Mouse (Mus musculus): ENCODE results near the gene Hoxa3. TPM values are rescaled to one million over a fixed set of nuclear protein-coding genes. Genes with fewer than 3 reads are reported as not detected.

The Hoxa3 gene
- polyA plus RNA-seq, 1 experiment from 2014 or later = 2.2 TPM

DNA sequence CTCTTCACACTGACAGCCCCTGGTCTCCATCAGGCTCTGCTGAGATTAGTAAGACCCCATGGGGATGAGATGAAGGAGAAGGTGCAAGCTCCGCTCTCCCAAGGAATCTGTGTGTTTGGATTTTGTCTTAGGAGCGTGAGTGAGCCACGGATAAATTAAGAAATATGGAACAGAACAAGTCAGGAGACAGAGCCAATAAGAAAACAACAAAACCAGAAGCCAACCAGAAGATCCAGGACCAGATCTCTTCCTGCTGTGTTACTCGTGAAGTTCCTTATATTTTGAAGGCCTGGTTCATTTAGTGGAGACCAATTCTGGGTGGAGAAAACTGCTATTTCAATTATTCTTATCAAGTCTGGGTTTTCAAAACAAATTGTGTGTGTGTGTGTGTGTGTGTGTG lies 61.6 kb downstream of the Hoxa3 start:
- no peak overlapping the region for H3K4me2 ChIP-seq
- H3K27ac ChIP-seq (ENCODE audit: low read depth, low read length) = no peak overlapping the region
- H3K4me3 ChIP-seq (ENCODE audit: low read depth, low read length) = no peak overlapping the region
- no peaks in the 10 kb centered on the region for H3K36me3 ChIP-seq (ENCODE audit: control insufficient read depth, insufficient read depth, low read length)
- 16% methylated on average over 4 of the region's 4 CpGs for WGBS (ENCODE audit: insufficient replicate concordance)
- H3K4me1 ChIP-seq (ENCODE audit: control insufficient read depth, insufficient read depth, low read length) = no peaks in the 10 kb centered on the region
- no peak for ATAC-seq (replicated peaks; ENCODE audit: insufficient number of reproducible peaks, low FRiP score, low TSS enrichment)
- no peak overlapping the region for H3K9ac ChIP-seq (ENCODE audit: low read depth, low read length)
- no peaks in the 10 kb centered on the region for H3K9me3 ChIP-seq (replicated peaks; ENCODE audit: control insufficient read depth, low read length)
- peaks cover 83% of the 10 kb centered on the region for H3K27me3 ChIP-seq (ENCODE audit: control insufficient read depth, insufficient read depth, low read length)

DNA sequence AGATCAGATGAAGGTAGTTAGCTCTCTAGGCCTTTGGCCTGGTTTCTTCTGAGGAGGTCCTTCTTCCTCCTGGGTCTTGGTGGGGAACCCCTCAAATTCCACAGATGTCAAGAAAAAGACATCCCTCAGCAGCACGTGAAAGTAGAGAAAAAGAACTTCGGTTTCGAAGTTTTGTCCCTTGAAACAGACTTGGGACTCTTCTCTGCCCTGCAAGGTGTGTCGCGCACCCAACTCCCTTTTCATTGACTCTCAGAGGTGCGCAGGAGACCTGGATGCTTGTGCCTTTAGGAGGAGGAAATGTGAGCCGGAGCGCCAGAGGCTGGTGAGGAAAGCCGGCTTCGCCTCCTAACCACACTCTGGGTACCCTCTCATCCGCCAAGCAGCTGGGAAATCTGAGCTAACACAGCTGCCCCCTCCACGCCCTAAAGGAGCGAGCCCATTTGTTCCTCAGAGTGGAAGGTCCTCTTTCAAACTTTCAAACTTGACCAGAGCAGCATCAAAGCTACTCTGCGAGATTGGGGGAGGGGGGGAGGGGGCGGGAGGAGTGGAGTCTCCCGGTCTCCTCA lies 62.7 kb downstream of the Hoxa3 start:
- Histone ChIP-seq H3K9ac (ENCODE audit: low read depth, low read length) (no peak overlapping the region), H3K4me2 (no peak overlapping the region), H3K27ac (ENCODE audit: low read depth, low read length) (no peak overlapping the region), H3K36me3 (ENCODE audit: control insufficient read depth, insufficient read depth, low read length) (no peaks in the 10 kb centered on the region), H3K4me1 (ENCODE audit: control insufficient read depth, insufficient read depth, low read length) (no peaks in the 10 kb centered on the region), H3K9me3 (replicated peaks; ENCODE audit: control insufficient read depth, low read length) (no peaks in the 10 kb centered on the region), H3K27me3 (ENCODE audit: control insufficient read depth, insufficient read depth, low read length) (peaks cover 77% of the 10 kb centered on the region), H3K4me3 (ENCODE audit: low read depth, low read length) (no peak overlapping the region)
- WGBS (ENCODE audit: insufficient replicate concordance) = 5% methylated on average over 16 of the region's 16 CpGs
- ATAC-seq (replicated peaks; ENCODE audit: insufficient number of reproducible peaks, low FRiP score, low TSS enrichment) = no peak

DNA sequence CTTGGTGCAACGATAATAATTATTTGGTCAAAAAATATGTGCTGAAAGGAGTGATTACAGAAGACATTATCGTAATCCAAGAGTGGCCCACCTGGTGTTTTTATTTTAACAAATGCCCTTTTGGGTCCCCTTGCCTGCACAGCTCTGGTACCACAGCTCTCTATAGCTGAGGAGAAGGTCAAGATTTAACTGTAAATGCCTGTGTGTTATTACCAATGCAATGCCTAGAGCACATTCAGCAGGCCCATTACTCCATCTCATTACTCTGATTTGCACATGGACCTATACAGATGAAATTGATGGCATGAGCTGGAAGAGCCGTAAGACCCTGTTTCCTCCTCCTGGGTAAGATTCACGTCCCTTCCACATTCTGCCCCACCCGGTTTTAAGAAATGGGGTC lies 74.0 kb downstream of the Hoxa3 start:
- Histone ChIP-seq H3K4me1 (ENCODE audit: control insufficient read depth, insufficient read depth, low read length) (no peaks in the 10 kb centered on the region), H3K4me2 (no peak overlapping the region), H3K4me3 (ENCODE audit: low read depth, low read length) (no peak overlapping the region), H3K27ac (ENCODE audit: low read depth, low read length) (no peak overlapping the region), H3K36me3 (ENCODE audit: control insufficient read depth, insufficient read depth, low read length) (no peaks in the 10 kb centered on the region), H3K9ac (ENCODE audit: low read depth, low read length) (no peak overlapping the region), H3K9me3 (replicated peaks; ENCODE audit: control insufficient read depth, low read length) (no peaks in the 10 kb centered on the region), H3K27me3 (ENCODE audit: control insufficient read depth, insufficient read depth, low read length) (no peaks in the 10 kb centered on the region)
- 84% methylated on average over 5 of the region's 5 CpGs for WGBS (ENCODE audit: insufficient replicate concordance)
- no peak for ATAC-seq (replicated peaks; ENCODE audit: insufficient number of reproducible peaks, low FRiP score, low TSS enrichment)

DNA sequence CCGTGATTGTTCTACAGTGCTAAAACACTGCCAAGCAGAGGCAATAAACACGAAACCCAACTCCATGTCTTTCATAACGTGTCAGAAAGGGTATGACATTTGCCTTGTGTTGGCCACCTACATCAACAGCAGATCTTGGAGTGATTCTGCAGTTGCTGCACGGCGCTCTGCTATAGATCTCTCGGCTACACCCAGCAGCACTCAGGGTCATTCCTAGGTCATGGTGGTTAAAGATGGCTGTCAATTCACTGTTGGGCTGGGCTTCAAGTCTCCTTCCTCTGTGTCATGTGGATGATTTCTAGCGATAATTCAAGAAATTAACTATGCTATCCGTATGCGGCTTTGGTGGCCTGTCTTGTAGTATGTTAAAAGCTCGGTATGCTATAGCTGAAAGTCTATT lies 74.6 kb downstream of the Hoxa3 start:
- H3K36me3 ChIP-seq (ENCODE audit: control insufficient read depth, insufficient read depth, low read length) = no peaks in the 10 kb centered on the region
- no peak overlapping the region for H3K4me3 ChIP-seq (ENCODE audit: low read depth, low read length)
- no peak for ATAC-seq (replicated peaks; ENCODE audit: insufficient number of reproducible peaks, low FRiP score, low TSS enrichment)
- H3K9me3 ChIP-seq (replicated peaks; ENCODE audit: control insufficient read depth, low read length) = no peaks in the 10 kb centered on the region
- peaks cover 4% of the 10 kb centered on the region; the same call in 1 of the 2 replicates for H3K27me3 ChIP-seq (ENCODE audit: control insufficient read depth, insufficient read depth, low read length)
- no peak overlapping the region for H3K4me2 ChIP-seq
- no peaks in the 10 kb centered on the region for H3K4me1 ChIP-seq (ENCODE audit: control insufficient read depth, insufficient read depth, low read length)
- H3K27ac ChIP-seq (ENCODE audit: low read depth, low read length) = no peak overlapping the region
- WGBS (ENCODE audit: insufficient replicate concordance) = 65% methylated on average over 10 of the region's 10 CpGs
- no peak overlapping the region for H3K9ac ChIP-seq (ENCODE audit: low read depth, low read length)

DNA sequence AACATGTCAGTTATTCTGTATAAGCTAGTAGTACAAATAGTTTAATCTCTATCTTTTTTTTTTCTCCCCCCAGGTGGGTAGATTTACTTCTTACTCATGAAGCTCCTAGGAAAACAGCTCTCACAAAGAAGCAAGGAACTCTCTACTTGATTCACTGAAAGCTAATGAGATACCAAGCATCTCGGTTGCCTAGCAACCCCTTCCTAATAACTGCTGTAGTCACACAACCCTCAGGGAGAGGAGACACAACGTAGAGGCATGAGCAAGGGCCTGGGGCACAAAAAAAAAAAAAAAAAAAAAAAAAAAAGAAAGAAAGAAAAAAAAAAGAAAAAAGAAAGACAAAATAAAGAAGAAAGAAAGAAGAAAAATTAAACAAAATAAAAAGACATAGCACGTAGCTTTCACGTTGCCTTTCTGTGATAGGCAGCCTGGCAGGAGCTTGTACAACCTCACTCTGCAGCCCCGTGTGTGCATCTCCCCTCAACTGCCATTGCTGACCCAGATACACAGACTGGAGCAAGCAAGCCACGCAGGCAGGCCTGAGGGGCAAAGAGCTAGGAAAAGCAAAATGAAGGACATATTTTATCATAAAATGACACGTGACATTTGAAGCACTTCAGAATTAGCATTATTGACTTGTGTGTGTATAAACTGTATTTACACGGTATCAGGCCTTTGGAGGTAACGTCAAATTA lies 75.1 kb downstream of the Hoxa3 start:
- Histone ChIP-seq H3K27ac (ENCODE audit: low read depth, low read length) (no peak overlapping the region), H3K36me3 (ENCODE audit: control insufficient read depth, insufficient read depth, low read length) (no peaks in the 10 kb centered on the region), H3K4me3 (ENCODE audit: low read depth, low read length) (no peak overlapping the region), H3K9me3 (replicated peaks; ENCODE audit: control insufficient read depth, low read length) (no peaks in the 10 kb centered on the region), H3K9ac (ENCODE audit: low read depth, low read length) (no peak overlapping the region), H3K4me2 (no peak overlapping the region), H3K27me3 (ENCODE audit: control insufficient read depth, insufficient read depth, low read length) (peaks cover 8% of the 10 kb centered on the region), H3K4me1 (ENCODE audit: control insufficient read depth, insufficient read depth, low read length) (no peaks in the 10 kb centered on the region)
- 70% methylated on average over 9 of the region's 9 CpGs for WGBS (ENCODE audit: insufficient replicate concordance)
- no peak for ATAC-seq (replicated peaks; ENCODE audit: insufficient number of reproducible peaks, low FRiP score, low TSS enrichment)

DNA sequence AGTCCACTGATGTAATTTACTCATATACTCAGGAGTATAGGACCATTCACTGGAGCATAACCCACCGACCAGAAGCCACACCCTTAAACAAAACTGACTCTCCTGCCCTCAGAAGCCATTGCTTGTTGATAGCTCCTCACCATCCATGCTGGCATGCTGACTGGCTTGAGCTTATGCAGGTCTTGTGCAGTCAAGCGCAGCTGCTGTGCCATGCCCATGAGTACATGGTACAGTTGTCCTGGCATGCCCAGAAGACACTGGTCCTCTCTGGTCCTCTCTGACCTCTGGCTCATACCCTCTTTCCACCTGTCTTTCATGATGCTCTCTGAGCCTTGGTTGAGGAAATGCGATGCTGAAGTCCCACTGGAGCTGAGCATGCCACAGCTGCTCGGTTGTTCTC lies 89.5 kb downstream of the Hoxa3 start:
- H3K4me3 ChIP-seq (ENCODE audit: low read depth, low read length) = no peak overlapping the region
- H3K4me1 ChIP-seq (ENCODE audit: control insufficient read depth, insufficient read depth, low read length) = no peaks in the 10 kb centered on the region
- no peak for ATAC-seq (replicated peaks; ENCODE audit: insufficient number of reproducible peaks, low FRiP score, low TSS enrichment)
- no peak overlapping the region for H3K4me2 ChIP-seq
- no peak overlapping the region for H3K9ac ChIP-seq (ENCODE audit: low read depth, low read length)
- H3K27me3 ChIP-seq (ENCODE audit: control insufficient read depth, insufficient read depth, low read length) = peaks cover 25% of the 10 kb centered on the region
- H3K27ac ChIP-seq (ENCODE audit: low read depth, low read length) = no peak overlapping the region
- no peaks in the 10 kb centered on the region for H3K36me3 ChIP-seq (ENCODE audit: control insufficient read depth, insufficient read depth, low read length)
- 71% methylated on average over 4 of the region's 4 CpGs for WGBS (ENCODE audit: insufficient replicate concordance)
- 0 out of 2 replicates have a peak, but pooled peaks cover 5% of the 10 kb centered on the region for H3K9me3 ChIP-seq (replicated peaks; ENCODE audit: control insufficient read depth, low read length)

DNA sequence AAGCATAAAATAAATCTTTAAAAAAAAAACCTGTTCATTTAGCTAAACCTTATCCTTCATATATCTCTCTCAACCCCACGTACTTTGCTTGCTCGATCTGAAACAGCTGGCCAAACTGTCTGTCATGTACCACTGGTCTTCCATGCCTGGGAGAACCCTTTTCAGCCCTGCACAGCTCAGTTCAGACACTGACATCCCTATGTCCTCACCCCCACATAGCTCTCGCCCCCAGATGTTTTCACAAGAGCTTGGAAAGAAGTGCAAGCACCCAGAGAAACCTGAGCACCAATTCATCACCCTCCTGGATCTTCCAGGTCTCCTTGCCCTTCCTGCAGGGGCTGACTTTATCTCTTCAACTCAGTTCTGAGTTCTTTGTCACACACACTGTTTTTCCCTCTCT lies 92.0 kb downstream of the Hoxa3 start:
- 46% methylated on average over 3 of the region's 3 CpGs for WGBS (ENCODE audit: insufficient replicate concordance)
- H3K4me3 ChIP-seq (ENCODE audit: low read depth, low read length) = no peak overlapping the region
- ATAC-seq (replicated peaks; ENCODE audit: insufficient number of reproducible peaks, low FRiP score, low TSS enrichment) = no peak
- H3K27me3 ChIP-seq (ENCODE audit: control insufficient read depth, insufficient read depth, low read length) = peaks cover 36% of the 10 kb centered on the region
- H3K9ac ChIP-seq (ENCODE audit: low read depth, low read length) = no peak overlapping the region
- no peaks in the 10 kb centered on the region for H3K9me3 ChIP-seq (replicated peaks; ENCODE audit: control insufficient read depth, low read length)
- no peak overlapping the region for H3K4me2 ChIP-seq
- peaks cover 4% of the 10 kb centered on the region for H3K4me1 ChIP-seq (ENCODE audit: control insufficient read depth, insufficient read depth, low read length)
- no peak overlapping the region for H3K27ac ChIP-seq (ENCODE audit: low read depth, low read length)
- H3K36me3 ChIP-seq (ENCODE audit: control insufficient read depth, insufficient read depth, low read length) = no peaks in the 10 kb centered on the region
